Comparison of ENCODE assay signal across 23 mouse cellular contexts in the genomic region with DNA sequence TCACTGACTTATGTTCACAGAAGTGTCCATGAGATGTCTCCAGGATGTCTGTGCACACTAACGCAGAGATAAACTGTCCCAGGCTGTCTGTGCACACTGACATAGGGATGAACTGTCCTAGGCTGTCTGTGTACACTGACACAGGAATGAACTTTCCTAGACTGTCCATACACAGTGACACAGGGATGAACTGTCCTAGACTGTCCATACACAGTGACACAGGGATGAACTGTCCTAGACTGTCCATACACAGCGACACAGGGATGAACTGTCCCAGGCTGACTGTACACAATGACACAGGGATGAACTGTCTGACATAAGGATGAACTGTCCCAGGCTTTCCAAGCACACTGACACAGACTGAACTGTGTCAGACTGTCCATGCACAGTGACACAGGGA.
DNase-seq lines count a peak whose midpoint lies in the region; ATAC-seq and TF ChIP-seq lines count a peak whose summit lies in the region.
"Had no signal": no experiment of that assay in that cellular context is flagged by ENCODE, and none has a peak within 500 bp of the region (broad histone marks: within the 10 kb centered on the region; RNA-seq: fewer than 3 reads in every experiment).

No protein-coding gene starts in this region.

- 0 out of 2 replicates have a peak, but pooled peaks cover 2% of the 10 kb centered on the region for H3K9me3 ChIP-seq in heart, embryonic 12.5 days (replicated peaks)
- no peaks in the 10 kb centered on the region for H3K9me3 ChIP-seq in lung, embryonic 14.5 days (ENCODE audit: low read depth, low read length)
- no peaks in the 10 kb centered on the region for H3K9me3 ChIP-seq in embryonic facial prominence, embryonic 13.5 days
- H3K9me3 ChIP-seq in liver, embryonic 16.5 days (replicated peaks; ENCODE audit: control insufficient read depth, low read length) = no peaks in the 10 kb centered on the region
- H3K9me3 ChIP-seq in neural tube, embryonic 15.5 days (replicated peaks) = no peaks in the 10 kb centered on the region
- H3K9me3 ChIP-seq: hindbrain, embryonic 10.5 days; hindbrain, embryonic 15.5 days; neural tube, embryonic 13.5 days had no signal

- WGBS in heart, embryonic 12.5 days = 84% methylated on average over 2 of the region's 2 CpGs
- 61% methylated on average over 2 of the region's 2 CpGs for WGBS in lung, embryonic 14.5 days
- WGBS in embryonic facial prominence, embryonic 13.5 days = 88% methylated on average over 2 of the region's 2 CpGs
- 64% methylated on average over 2 of the region's 2 CpGs for WGBS in liver, embryonic 16.5 days (ENCODE audit: insufficient replicate concordance)
- 92% methylated on average over 2 of the region's 2 CpGs for WGBS in neural tube, embryonic 15.5 days

- peak; percentile 42; the same call in 1 of the 2 replicates for ATAC-seq in heart, embryonic 12.5 days (ENCODE audit: insufficient number of reproducible peaks, low FRiP score)
- peak; percentile 75; the same call in 1 of the 2 replicates for ATAC-seq in lung, embryonic 14.5 days (ENCODE audit: insufficient read depth)
- 0 out of 2 replicates have a peak, but pooled peaks have one; percentile 20 for ATAC-seq in embryonic facial prominence, embryonic 13.5 days (ENCODE audit: insufficient number of reproducible peaks, insufficient read depth, low FRiP score, low TSS enrichment, low read depth)
- ATAC-seq in liver, embryonic 16.5 days (ENCODE audit: low read depth) = 0 out of 2 replicates have a peak, but pooled peaks have one; percentile 16
- no peak for ATAC-seq in neural tube, embryonic 15.5 days (ENCODE audit: low FRiP score)
- ATAC-seq: CD4-positive, CD25-positive, alpha-beta regulatory T cell, adult 4 months; forebrain, embryonic 14.5 days had no signal

- no peak overlapping the region for H3K4me2 ChIP-seq in heart, embryonic 12.5 days
- H3K4me2 ChIP-seq in lung, embryonic 14.5 days = no peak overlapping the region
- no peak overlapping the region for H3K4me2 ChIP-seq in embryonic facial prominence, embryonic 13.5 days
- H3K4me2 ChIP-seq in liver, embryonic 16.5 days (ENCODE audit: low read depth, low read length) = no peak overlapping the region
- H3K4me2 ChIP-seq in neural tube, embryonic 15.5 days = no peak overlapping the region
- H3K4me2 ChIP-seq: heart, embryonic 11.5 days; hindbrain, embryonic 15.5 days; midbrain, embryonic 11.5 days; neural tube, embryonic 13.5 days had no signal

- H3K9ac ChIP-seq in heart, embryonic 12.5 days = no peak overlapping the region
- H3K9ac ChIP-seq in lung, embryonic 14.5 days = no peak overlapping the region
- no peak overlapping the region for H3K9ac ChIP-seq in embryonic facial prominence, embryonic 13.5 days
- H3K9ac ChIP-seq in liver, embryonic 16.5 days (ENCODE audit: low read depth, low read length) = no peak overlapping the region
- H3K9ac ChIP-seq in neural tube, embryonic 15.5 days (replicated peaks) = no peak overlapping the region
- H3K9ac ChIP-seq: hindbrain, embryonic 15.5 days; neural tube, embryonic 13.5 days had no signal

- TF ChIP-seq CTCF in lung, embryonic 14.5 days (IDR thresholded peaks at IDR 0.05; ENCODE audit: low read depth) = no peak

- no peak overlapping the region for H3K4me3 ChIP-seq in heart, embryonic 12.5 days
- H3K4me3 ChIP-seq in lung, embryonic 14.5 days (ENCODE audit: low read depth, low read length) = no peak overlapping the region
- no peak overlapping the region for H3K4me3 ChIP-seq in embryonic facial prominence, embryonic 13.5 days
- no peak overlapping the region for H3K4me3 ChIP-seq in liver, embryonic 16.5 days (ENCODE audit: low read depth, low read length)
- no peak overlapping the region for H3K4me3 ChIP-seq in neural tube, embryonic 15.5 days (replicated peaks)
- H3K4me3 ChIP-seq: hindbrain, embryonic 10.5 days; hindbrain, embryonic 15.5 days; neural tube, embryonic 13.5 days had no signal

- H3K36me3 ChIP-seq in heart, embryonic 12.5 days = no peaks in the 10 kb centered on the region
- H3K36me3 ChIP-seq in lung, embryonic 14.5 days (ENCODE audit: insufficient read depth) = no peaks in the 10 kb centered on the region
- H3K36me3 ChIP-seq in embryonic facial prominence, embryonic 13.5 days = no peaks in the 10 kb centered on the region
- no peaks in the 10 kb centered on the region for H3K36me3 ChIP-seq in liver, embryonic 16.5 days (ENCODE audit: control insufficient read depth, insufficient read depth)
- no peaks in the 10 kb centered on the region for H3K36me3 ChIP-seq in neural tube, embryonic 15.5 days
- H3K36me3 ChIP-seq: hindbrain, embryonic 10.5 days; hindbrain, embryonic 15.5 days; neural tube, embryonic 13.5 days had no signal

- no peaks in the 10 kb centered on the region for H3K4me1 ChIP-seq in heart, embryonic 12.5 days (replicated peaks)
- H3K4me1 ChIP-seq in lung, embryonic 14.5 days (ENCODE audit: insufficient read depth) = no peaks in the 10 kb centered on the region
- H3K4me1 ChIP-seq in embryonic facial prominence, embryonic 13.5 days = no peaks in the 10 kb centered on the region
- H3K4me1 ChIP-seq in liver, embryonic 16.5 days (ENCODE audit: control insufficient read depth, low read depth, low read length) = no peaks in the 10 kb centered on the region
- H3K4me1 ChIP-seq in neural tube, embryonic 15.5 days = peaks cover 4% of the 10 kb centered on the region; the same call in 1 of the 2 replicates
- H3K4me1 ChIP-seq: hindbrain, embryonic 10.5 days had no signal

- no peaks in the 10 kb centered on the region for H3K27me3 ChIP-seq in heart, embryonic 12.5 days (replicated peaks)
- H3K27me3 ChIP-seq in lung, embryonic 14.5 days (ENCODE audit: insufficient read depth, low read length) = no peaks in the 10 kb centered on the region
- no peaks in the 10 kb centered on the region for H3K27me3 ChIP-seq in embryonic facial prominence, embryonic 13.5 days
- H3K27me3 ChIP-seq in liver, embryonic 16.5 days (ENCODE audit: control insufficient read depth, insufficient read depth, low read depth, low read length) = no peaks in the 10 kb centered on the region
- H3K27me3 ChIP-seq in neural tube, embryonic 15.5 days (replicated peaks) = no peaks in the 10 kb centered on the region
- H3K27me3 ChIP-seq: hindbrain, embryonic 15.5 days; neural tube, embryonic 13.5 days had no signal

- DNase-seq in heart, adult 8-10 months (ENCODE audit: low spot score) = no peak
- DNase-seq in lung, embryonic 14.5 days = peak; percentile 20
- no peak for DNase-seq in lung, postnatal 14 days
- DNase-seq: adrenal gland, postnatal 36 days; cerebellum, adult 18-20 months; cerebellum, postnatal 10 days; gastrocnemius, postnatal 25 days; heart, postnatal 10 days; kidney, adult 18-20 months; kidney, postnatal 4 days; left cerebral cortex, postnatal 4 days; lung, postnatal 36 days had no signal

- H3K27ac ChIP-seq in heart, embryonic 12.5 days (ENCODE audit: poor library complexity, severe bottlenecking) = no peak overlapping the region
- H3K27ac ChIP-seq in lung, embryonic 14.5 days (ENCODE audit: low read depth) = no peak overlapping the region
- H3K27ac ChIP-seq in embryonic facial prominence, embryonic 13.5 days = no peak overlapping the region
- no peak overlapping the region for H3K27ac ChIP-seq in liver, embryonic 16.5 days (ENCODE audit: low read length)
- no peak overlapping the region for H3K27ac ChIP-seq in neural tube, embryonic 15.5 days (replicated peaks)
- H3K27ac ChIP-seq: hindbrain, embryonic 10.5 days; hindbrain, embryonic 15.5 days; neural tube, embryonic 13.5 days had no signal
